Mouse (Mus musculus): ENCODE results near the gene Olfr1218. TPM values are rescaled to one million over a fixed set of nuclear protein-coding genes. Genes with fewer than 3 reads are reported as not detected.

Olfr1218 gene
- polyA plus RNA-seq (2012; rRNA removed) = not detected in 2 replicates

DNA sequence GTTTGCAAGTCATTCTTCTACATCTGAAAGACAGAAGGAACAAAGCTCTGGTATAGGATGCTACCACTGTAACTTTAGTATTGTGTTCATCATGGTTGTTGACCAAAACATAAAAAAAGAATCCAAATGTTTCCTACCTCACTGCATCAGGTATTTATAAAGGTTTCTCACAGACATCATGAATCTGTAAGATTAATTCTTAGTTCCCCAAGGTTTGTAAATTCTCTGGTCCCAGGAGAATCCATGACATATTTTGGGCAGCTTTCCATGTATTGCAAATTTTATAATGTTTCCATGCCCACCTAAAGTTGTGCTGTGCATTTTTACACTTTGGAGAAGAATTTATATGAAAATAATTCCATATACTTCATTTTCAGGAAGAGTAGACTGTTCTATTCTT lies at the start of gene Olfr1218:
Olfr1218 (minus strand) TSS at position 101 of the 400 bp plus-strand sequence.

GRCm38 (mm10) chr2:89106735-89107134 lies 45.7 kb upstream of the Olfr1218 start, which contains the start of gene Olfr1220:
Gene Olfr1220, minus strand, starts transcription at chr2:89106835.

GRCm38 (mm10) chr2:89083413-89083812 lies 22.4 kb upstream of the Olfr1218 start, which contains the start of gene Olfr1219:
Gene Olfr1219, minus strand, starts transcription at chr2:89083513.

GRCm38 (mm10) chr2:89031965-89032364 lies 29.0 kb downstream of the Olfr1218 start, which contains the start of gene Olfr1217:
Gene Olfr1217, minus strand, starts transcription at chr2:89032065.

DNA sequence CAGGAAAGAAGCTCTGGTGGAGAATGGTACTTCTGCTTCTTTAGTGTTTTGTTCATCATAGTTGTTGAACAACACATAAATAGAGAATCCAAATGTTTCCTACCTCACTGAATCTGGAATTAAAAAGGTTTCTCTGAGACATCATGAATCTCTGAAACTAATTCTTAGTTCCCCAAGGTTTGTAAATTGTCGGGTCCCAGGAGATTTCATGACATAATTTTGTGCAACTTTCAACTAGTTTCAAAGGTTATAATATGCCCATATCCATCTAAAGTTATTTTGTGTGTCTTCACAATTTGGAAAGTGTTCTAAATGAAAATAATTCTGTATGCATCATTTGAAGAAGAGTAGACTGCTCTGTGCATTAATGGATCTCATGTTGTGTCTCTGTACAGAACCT lies 42.7 kb downstream of the Olfr1218 start, which contains the start of gene Olfr1216:
Olfr1216 (minus strand) TSS at position 101 of the 400 bp plus-strand sequence.

DNA sequence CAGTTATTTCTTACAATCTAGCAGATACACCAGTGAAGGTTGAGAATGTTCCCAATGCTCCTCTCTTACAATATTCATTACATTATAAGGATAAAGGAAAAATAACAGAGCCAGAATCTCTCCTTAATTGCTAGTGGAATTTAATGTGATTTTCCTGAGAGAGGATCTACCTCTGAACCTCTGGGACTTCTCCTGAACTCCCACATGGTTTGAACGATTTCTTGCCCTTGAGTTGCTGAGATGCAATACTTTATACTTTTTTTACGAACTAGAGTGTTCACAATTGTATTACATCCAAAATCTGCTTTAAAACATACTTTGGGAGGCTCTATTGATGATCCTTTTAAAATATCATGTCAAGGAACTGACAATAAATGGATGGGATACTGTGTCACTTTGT lies 54.1 kb downstream of the Olfr1218 start, which contains the start of gene Olfr1215:
Olfr1215 (minus strand) TSS at position 101 of the 400 bp plus-strand sequence.

Other genes with a start within 250 kb of the Olfr1218 start
- not detected in 2 replicates for gene Olfr1202, start 246.7 kb downstream of the Olfr1218 start, polyA plus RNA-seq (2012; rRNA removed)
- not detected in 2 replicates for gene Olfr1205, start 231.4 kb downstream of the Olfr1218 start, polyA plus RNA-seq (2012; rRNA removed)
- not detected in 2 replicates for gene Olfr1204, start 211.9 kb downstream of the Olfr1218 start, polyA plus RNA-seq (2012; rRNA removed)
- gene Olfr1206, start 198.0 kb downstream of the Olfr1218 start, polyA plus RNA-seq (2012; rRNA removed) = not detected in 2 replicates
- not detected in 2 replicates for gene Olfr1208, start 158.9 kb downstream of the Olfr1218 start, polyA plus RNA-seq (2012; rRNA removed)
- not detected in 2 replicates for gene Olfr1209, start 146.0 kb downstream of the Olfr1218 start, polyA plus RNA-seq (2012; rRNA removed)
- not detected in 2 replicates for gene Olfr1211, start 123.1 kb downstream of the Olfr1218 start, polyA plus RNA-seq (2012; rRNA removed)
- not detected in 2 replicates for gene Olfr1212, start 107.2 kb downstream of the Olfr1218 start, polyA plus RNA-seq (2012; rRNA removed)
- not detected in 2 replicates for gene Gm13762, start 80.9 kb downstream of the Olfr1218 start, polyA plus RNA-seq (2012; rRNA removed)
- not detected in 2 replicates for gene Olfr1214, start 68.5 kb downstream of the Olfr1218 start, polyA plus RNA-seq (2012; rRNA removed)
- not detected in 2 replicates for gene Olfr1215, start 54.2 kb downstream of the Olfr1218 start, polyA plus RNA-seq (2012; rRNA removed)
- not detected in 2 replicates for gene Olfr1216, start 42.8 kb downstream of the Olfr1218 start, polyA plus RNA-seq (2012; rRNA removed)
- gene Olfr1217, start 29.1 kb downstream of the Olfr1218 start, polyA plus RNA-seq (2012; rRNA removed) = not detected in 2 replicates
- gene Olfr1219, start 22.3 kb upstream of the Olfr1218 start, polyA plus RNA-seq (2012; rRNA removed) = not detected in 2 replicates
- gene Olfr1220, start 45.6 kb upstream of the Olfr1218 start, polyA plus RNA-seq (2012; rRNA removed) = not detected in 2 replicates
- not detected in 2 replicates for gene Olfr1221, start 56.1 kb upstream of the Olfr1218 start, polyA plus RNA-seq (2012; rRNA removed)
- not detected in 2 replicates for gene Olfr1222, start 71.9 kb upstream of the Olfr1218 start, polyA plus RNA-seq (2012; rRNA removed)
- gene Olfr1223, start 90.4 kb upstream of the Olfr1218 start, polyA plus RNA-seq (2012; rRNA removed) = not detected in 2 replicates
- gene Olfr1224-ps1, start 102.9 kb upstream of the Olfr1218 start, polyA plus RNA-seq (2012; rRNA removed) = not detected in 2 replicates
- gene Olfr1225, start 113.5 kb upstream of the Olfr1218 start, polyA plus RNA-seq (2012; rRNA removed) = not detected in 2 replicates
- gene Olfr1226, start 138.9 kb upstream of the Olfr1218 start, polyA plus RNA-seq (2012; rRNA removed) = not detected in 2 replicates
- gene Olfr1228, start 192.9 kb upstream of the Olfr1218 start, polyA plus RNA-seq (2012; rRNA removed) = not detected in 2 replicates
- gene Olfr1229, start 226.8 kb upstream of the Olfr1218 start, polyA plus RNA-seq (2012; rRNA removed) = not detected in 2 replicates
- gene Olfr1230, start 236.1 kb upstream of the Olfr1218 start, polyA plus RNA-seq (2012; rRNA removed) = not detected in 2 replicates
- not detected in 2 replicates for gene Olfr1231, start 245.9 kb upstream of the Olfr1218 start, polyA plus RNA-seq (2012; rRNA removed)

Data from colon, adult 2 months (tissue).